In genomic region chr19:56396227-56396626, GRCm38 (mm10) we compare ENCODE assay signal across 8 mouse cellular contexts. TPM values are rescaled to one million over a fixed set of nuclear protein-coding genes. Genes with fewer than 3 reads are reported as not detected.
DNase-seq lines count a peak whose midpoint lies in the region; ATAC-seq and TF ChIP-seq lines count a peak whose summit lies in the region.

No protein-coding gene starts in this region.

- DNase-seq in kidney, postnatal 4 days, result no peak
- no peak for DNase-seq in neural tube, embryonic 11.5 days (ENCODE audit: low spot score)
- DNase-seq in cerebellum, adult 8-10 months, result no peak
- DNase-seq in right cerebral cortex, postnatal 14 days, result no peak
- no peak for DNase-seq in kidney, adult 8-10 months

- ATAC-seq in kidney, embryonic 16.5 days (ENCODE audit: low FRiP score, low TSS enrichment), result no peak
- no peak for ATAC-seq in intestine, embryonic 15.5 days
- no peak for ATAC-seq in neural tube, embryonic 11.5 days (ENCODE audit: insufficient read depth, low FRiP score, low TSS enrichment)

- TF ChIP-seq POLR2A in cortical plate, adult 2 months (IDR thresholded peaks at IDR 0.05; ENCODE audit: extremely low read depth, insufficient read depth, low read length), result no peak

- no peak overlapping the region for H3K27ac ChIP-seq in kidney, embryonic 16.5 days (ENCODE audit: low read length)
- no peak overlapping the region for H3K27ac ChIP-seq in cortical plate, adult 2 months (ENCODE audit: insufficient read depth, low read length)
- H3K27ac ChIP-seq in intestine, embryonic 15.5 days, result no peak overlapping the region
- H3K27ac ChIP-seq in neural tube, embryonic 11.5 days (ENCODE audit: low read depth, low read length), result no peak overlapping the region

- 40% methylated on average over 12 of the region's 12 CpGs for WGBS in kidney, embryonic 16.5 days
- WGBS in intestine, embryonic 15.5 days, result 44% methylated on average over 12 of the region's 12 CpGs
- 47% methylated on average over 12 of the region's 12 CpGs for WGBS in neural tube, embryonic 11.5 days

- TF ChIP-seq CTCF in cortical plate, adult 2 months (IDR thresholded peaks at IDR 0.05; ENCODE audit: extremely low read depth, insufficient read depth, low read length), result no peak

- H3K4me2 ChIP-seq in kidney, embryonic 16.5 days (replicated peaks; ENCODE audit: low read depth, low read length), result peak overlapping the region; percentile 93
- peak overlapping the region; percentile 94 for H3K4me2 ChIP-seq in intestine, embryonic 15.5 days (replicated peaks)
- peak overlapping the region; percentile 95 for H3K4me2 ChIP-seq in neural tube, embryonic 11.5 days (ENCODE audit: low read depth)

- H3K9me3 ChIP-seq in kidney, embryonic 16.5 days (ENCODE audit: low read length), result no peaks in the 10 kb centered on the region
- H3K9me3 ChIP-seq in intestine, embryonic 15.5 days, result no peaks in the 10 kb centered on the region
- no peaks in the 10 kb centered on the region for H3K9me3 ChIP-seq in neural tube, embryonic 11.5 days (ENCODE audit: control insufficient read depth, low read length)

- H3K36me3 ChIP-seq in kidney, embryonic 16.5 days (ENCODE audit: insufficient read depth, low read length), result 0 out of 2 replicates have a peak, but pooled peaks cover 2% of the 10 kb centered on the region
- no peaks in the 10 kb centered on the region for H3K36me3 ChIP-seq in intestine, embryonic 15.5 days
- H3K36me3 ChIP-seq in neural tube, embryonic 11.5 days (ENCODE audit: control insufficient read depth, insufficient read depth, low read length), result no peaks in the 10 kb centered on the region

- peak overlapping the region; percentile 69 for H3K4me3 ChIP-seq in kidney, embryonic 16.5 days (ENCODE audit: low read length)
- peak overlapping the region; percentile 65 for H3K4me3 ChIP-seq in cortical plate, adult 2 months (ENCODE audit: insufficient read depth, low read length)
- peak overlapping the region; percentile 66 for H3K4me3 ChIP-seq in intestine, embryonic 15.5 days (replicated peaks)
- peak overlapping the region; percentile 60; the same call in 1 of the 2 replicates for H3K4me3 ChIP-seq in neural tube, embryonic 11.5 days (ENCODE audit: low read depth, low read length)

- no peaks in the 10 kb centered on the region for H3K27me3 ChIP-seq in kidney, embryonic 16.5 days (ENCODE audit: insufficient read depth, low read length)
- no peaks in the 10 kb centered on the region for H3K27me3 ChIP-seq in intestine, embryonic 15.5 days (replicated peaks)
- peaks cover 6% of the 10 kb centered on the region for H3K27me3 ChIP-seq in neural tube, embryonic 11.5 days (ENCODE audit: control insufficient read depth, insufficient read depth, low read length)

- peaks cover 13% of the 10 kb centered on the region; the same call in 1 of the 2 replicates for H3K4me1 ChIP-seq in kidney, embryonic 16.5 days (ENCODE audit: insufficient read depth, low read length)
- peaks cover 1% of the 10 kb centered on the region for H3K4me1 ChIP-seq in cortical plate, adult 2 months (ENCODE audit: control insufficient read depth, insufficient read depth, low read length)
- H3K4me1 ChIP-seq in intestine, embryonic 15.5 days (replicated peaks), result peaks cover 19% of the 10 kb centered on the region
- 0 out of 2 replicates have a peak, but pooled peaks cover 7% of the 10 kb centered on the region for H3K4me1 ChIP-seq in neural tube, embryonic 11.5 days (ENCODE audit: control insufficient read depth, insufficient read depth, low read length)

- peak overlapping the region; percentile 86 for H3K9ac ChIP-seq in kidney, embryonic 16.5 days (replicated peaks; ENCODE audit: low read length)
- H3K9ac ChIP-seq in intestine, embryonic 15.5 days, result peak overlapping the region; percentile 79
- H3K9ac ChIP-seq in neural tube, embryonic 11.5 days (ENCODE audit: low read length), result 0 out of 2 replicates have a peak overlapping the region, but pooled peaks have one; percentile 73

RNA-seq across cellular contexts. Expression of gene Casp7, which starts 0.7 kb away (rescaled TPM):
- 26.6 and 27.2 TPM in 2 replicates for polyA plus RNA-seq in kidney, embryonic 16.5 days (2015; fragmentation: Nextera tagmentation; extraction: Ambion mirVana)
- polyA plus RNA-seq in cortical plate, adult 2 months (2012; rRNA removed), result 4.4 TPM in 2 replicates
- 35.5 and 37.1 TPM in 2 replicates for polyA plus RNA-seq in intestine, embryonic 15.5 days (2015; fragmentation: Nextera tagmentation; extraction: Ambion mirVana)
- polyA plus RNA-seq in neural tube, embryonic 11.5 days (2014; fragmentation: Nextera tagmentation; extraction: Ambion mirVana), result 18.3 and 18.5 TPM in 2 replicates

RNA-seq across cellular contexts. Expression of gene Nrap, which starts 6.4 kb away (rescaled TPM):
- polyA plus RNA-seq in kidney, embryonic 16.5 days (2015; fragmentation: Nextera tagmentation; extraction: Ambion mirVana), result 0.36 and 0.37 TPM in 2 replicates
- polyA plus RNA-seq in cortical plate, adult 2 months (2012; rRNA removed), result 0.38 and 0.40 TPM in 2 replicates
- polyA plus RNA-seq in intestine, embryonic 15.5 days (2015; fragmentation: Nextera tagmentation; extraction: Ambion mirVana), result 0.20 and 0.32 TPM in 2 replicates
- 0.16 and 0.18 TPM in 2 replicates for polyA plus RNA-seq in neural tube, embryonic 11.5 days (2014; fragmentation: Nextera tagmentation; extraction: Ambion mirVana)
